Mouse (Mus musculus) frontal cortex, postnatal 25 days (tissue): Measurements from ENCODE around the gene Fgd1.

Experiments
- DNase-seq, 2 experiments: peaks; one replicate each; pipeline ENCODE4 v3.0.0; 2022; ENCODE audit warnings: low spot score in 2 of 2

Gene Fgd1

GRCm38 (mm10) chrX:151045850-151046249 is at the start of gene Fgd1:
Fgd1 (plus strand) TSS chrX:151046150.
- no peak for DNase-seq

GRCm38 (mm10) chrX:150996775-150997174 is 49.2 kb upstream of the Fgd1 start:
- peak in 1 of 2 experiments; percentile 12 for DNase-seq

GRCm38 (mm10) chrX:151016938-151017877 is 28.7 kb upstream of the Fgd1 start, which contains the start of gene Gnl3l:
Gnl3l (minus strand) TSS chrX:151017322.
- DNase-seq, result peak; percentile 62 to 72

- no peak for DNase-seq
Observed at GRCm38 (mm10) chrX:151017897-151018296, 28.1 kb upstream of the Fgd1 start.

- no peak for DNase-seq
Observed at GRCm38 (mm10) chrX:151018798-151019197, 27.2 kb upstream of the Fgd1 start.

GRCm38 (mm10) chrX:151031400-151031799 is 14.6 kb upstream of the Fgd1 start:
- no peak for DNase-seq

- no peak for DNase-seq
Observed at GRCm38 (mm10) chrX:151041223-151041622, 4.7 kb upstream of the Fgd1 start.

- DNase-seq, result no peak
Observed at GRCm38 (mm10) chrX:151046321-151046720, 371 bp downstream of the Fgd1 start.

- peak; percentile 57 for DNase-seq
Observed at GRCm38 (mm10) chrX:151046777-151047430, 954 bp downstream of the Fgd1 start.

- DNase-seq, result peak in 1 of 2 experiments; percentile 6
Observed at GRCm38 (mm10) chrX:151047431-151048058, 1.6 kb downstream of the Fgd1 start.

GRCm38 (mm10) chrX:151049661-151050215 is 3.8 kb downstream of the Fgd1 start:
- DNase-seq, result no peak

GRCm38 (mm10) chrX:151050337-151050736 is 4.4 kb downstream of the Fgd1 start:
- DNase-seq, result peak; percentile 14 to 30

- DNase-seq, result no peak
Observed at GRCm38 (mm10) chrX:151054489-151054888, 8.5 kb downstream of the Fgd1 start.

- DNase-seq, result no peak
Observed at GRCm38 (mm10) chrX:151055559-151055958, 9.6 kb downstream of the Fgd1 start.

GRCm38 (mm10) chrX:151059346-151059745 is 13.4 kb downstream of the Fgd1 start:
- no peak for DNase-seq

- no peak for DNase-seq
Observed at GRCm38 (mm10) chrX:151061615-151062299, 15.8 kb downstream of the Fgd1 start.

GRCm38 (mm10) chrX:151066071-151066666 is 20.2 kb downstream of the Fgd1 start:
- no peak for DNase-seq

- DNase-seq, result no peak
Observed at GRCm38 (mm10) chrX:151067876-151068275, 21.9 kb downstream of the Fgd1 start.

GRCm38 (mm10) chrX:151076007-151076406 is 30.1 kb downstream of the Fgd1 start:
- DNase-seq, result no peak

- no peak for DNase-seq
Observed at GRCm38 (mm10) chrX:151076941-151077485, 31.1 kb downstream of the Fgd1 start.

- DNase-seq, result no peak
Observed at GRCm38 (mm10) chrX:151085599-151085998, 39.6 kb downstream of the Fgd1 start.
